Mouse (Mus musculus): ENCODE results near the gene Ppp2r5d. TPM values are rescaled to one million over a fixed set of nuclear protein-coding genes. Genes with fewer than 3 reads are reported as not detected.

Ppp2r5d gene
- 24.4 to 34.6 TPM (median 30.2 TPM) in 3 replicates for total RNA-seq (2017)

DNA sequence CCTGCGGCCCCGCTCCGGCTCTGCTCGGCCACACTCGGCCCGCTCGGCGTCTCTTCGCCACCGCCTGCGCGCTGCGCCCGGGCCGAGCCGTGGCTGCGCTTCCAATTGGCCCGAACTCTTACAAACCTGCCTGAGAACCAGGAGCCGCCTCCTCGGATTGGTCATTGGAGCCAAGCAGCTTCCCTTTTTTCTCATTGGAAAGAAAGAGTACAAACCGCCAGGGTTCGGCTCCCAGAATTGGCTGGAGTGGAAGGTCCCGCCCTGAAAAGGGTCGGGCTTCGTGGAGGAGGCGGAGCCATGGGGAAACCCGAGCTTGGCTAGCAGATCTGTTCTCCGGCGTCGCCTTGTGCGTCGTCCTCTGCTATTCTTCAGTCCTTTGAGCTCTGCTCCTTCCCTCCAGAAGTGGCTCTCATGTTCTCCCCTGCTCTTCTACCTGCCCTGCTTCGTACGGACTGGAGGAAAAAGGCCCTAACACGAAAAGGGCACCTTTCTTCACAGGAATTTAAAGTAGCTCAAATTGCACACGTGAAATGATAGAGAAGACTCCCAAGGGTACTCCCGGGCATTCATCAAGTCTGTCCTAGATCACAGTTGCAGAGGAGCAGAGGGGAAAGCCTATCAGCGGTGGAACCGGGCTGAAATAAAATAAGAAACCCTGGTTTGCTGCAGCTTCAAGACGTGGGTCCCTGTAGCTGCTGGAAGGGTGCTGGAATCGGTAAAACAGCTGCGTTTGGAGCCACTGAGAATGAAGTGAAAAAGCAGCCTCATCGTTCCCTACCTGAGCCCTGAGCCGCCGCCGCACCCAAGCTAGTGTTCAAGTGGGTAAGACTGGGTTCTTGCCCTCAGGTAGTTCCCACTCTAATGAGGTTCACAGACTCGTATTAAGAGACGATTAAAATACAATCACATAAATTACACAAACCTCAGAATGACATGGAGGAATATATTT, at the start of gene Ppp2r5d:
TSS of gene Ppp2r5d (minus strand) at position 225 of the 949 bp plus-strand sequence.
- peak; percentile 98 for ATAC-seq (replicated peaks; ENCODE audit: insufficient number of reproducible peaks, low FRiP score, low TSS enrichment, poor library complexity, severe bottlenecking)

DNA sequence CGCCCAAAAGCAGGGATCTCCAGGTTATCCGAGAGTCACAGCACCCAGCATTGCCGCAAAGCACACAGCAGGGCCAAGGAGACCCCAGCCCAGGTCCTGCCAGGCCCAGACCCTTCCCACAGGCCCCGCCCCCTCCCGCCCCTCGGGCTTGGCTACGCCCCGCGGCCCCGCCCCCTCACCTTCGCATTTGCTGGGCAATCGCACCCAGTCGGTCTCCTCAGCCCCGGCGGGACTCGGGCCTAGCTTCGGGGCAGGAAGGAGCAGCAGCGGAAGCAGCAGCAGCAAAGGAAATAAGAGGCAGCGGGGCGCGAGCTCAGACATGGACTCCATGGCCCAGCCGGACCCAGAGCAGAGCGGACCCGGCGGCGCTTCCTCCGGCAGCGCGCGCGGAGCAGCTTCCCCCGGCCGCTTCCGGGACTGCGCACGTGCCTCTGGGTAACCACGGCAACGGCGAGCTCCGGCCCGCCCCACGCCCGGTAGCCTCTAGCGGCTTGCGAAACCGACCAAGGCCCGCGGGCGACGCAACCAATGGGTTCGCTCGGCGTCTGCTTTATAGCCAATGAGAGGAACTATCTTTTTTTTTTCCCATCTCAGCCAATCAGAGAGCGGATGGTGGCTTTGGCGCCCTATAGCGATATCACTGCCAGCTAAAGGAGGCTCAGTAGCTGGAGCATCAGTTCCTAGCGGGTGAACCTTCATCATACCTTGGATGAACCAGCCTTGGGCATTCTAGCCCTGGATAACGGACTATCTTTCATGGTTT, 47.1 kb upstream of the Ppp2r5d start, which contains the start of gene Cnpy3:
TSS of gene Cnpy3 (minus strand) at position 421 of the 763 bp plus-strand sequence.
- ATAC-seq (replicated peaks; ENCODE audit: insufficient number of reproducible peaks, low FRiP score, low TSS enrichment, poor library complexity, severe bottlenecking): peak; percentile 91

DNA sequence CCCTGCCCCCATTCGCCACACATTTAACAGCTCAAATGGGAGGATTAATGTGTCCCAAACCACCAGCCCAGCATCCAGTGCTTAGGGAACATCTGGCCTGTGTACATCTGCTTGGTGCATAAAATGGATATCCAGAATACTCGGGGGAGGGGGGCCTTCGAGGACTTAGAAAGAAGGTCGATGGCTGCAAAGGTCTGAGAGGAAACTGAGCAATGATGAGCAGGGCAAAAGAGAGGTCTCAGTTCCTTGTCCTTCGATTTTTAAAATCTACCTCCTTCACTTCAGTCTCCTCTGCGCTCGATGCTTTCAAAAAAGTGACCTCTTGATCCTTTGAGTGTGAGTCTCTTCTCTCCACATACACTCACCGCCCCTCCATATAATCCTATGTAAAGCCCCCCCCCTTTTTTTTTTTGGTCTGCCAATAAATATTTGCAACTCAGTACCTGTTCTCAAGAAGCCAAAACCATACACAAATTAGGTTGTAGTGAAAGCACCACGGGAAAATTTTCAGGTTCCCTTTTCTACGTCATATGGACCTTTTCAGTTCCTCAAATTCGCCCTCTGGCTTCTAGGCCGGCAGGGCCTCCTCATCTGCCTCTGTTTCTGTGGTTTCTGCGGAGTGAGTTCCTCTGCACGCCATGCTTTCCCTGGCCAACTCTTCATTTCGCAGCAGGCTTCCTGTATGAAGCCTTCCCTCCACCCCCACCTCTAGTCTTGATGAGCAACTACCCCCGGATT, 46.3 kb upstream of the Ppp2r5d start:
- ATAC-seq (replicated peaks; ENCODE audit: insufficient number of reproducible peaks, low FRiP score, low TSS enrichment, poor library complexity, severe bottlenecking): peak; percentile 83

DNA sequence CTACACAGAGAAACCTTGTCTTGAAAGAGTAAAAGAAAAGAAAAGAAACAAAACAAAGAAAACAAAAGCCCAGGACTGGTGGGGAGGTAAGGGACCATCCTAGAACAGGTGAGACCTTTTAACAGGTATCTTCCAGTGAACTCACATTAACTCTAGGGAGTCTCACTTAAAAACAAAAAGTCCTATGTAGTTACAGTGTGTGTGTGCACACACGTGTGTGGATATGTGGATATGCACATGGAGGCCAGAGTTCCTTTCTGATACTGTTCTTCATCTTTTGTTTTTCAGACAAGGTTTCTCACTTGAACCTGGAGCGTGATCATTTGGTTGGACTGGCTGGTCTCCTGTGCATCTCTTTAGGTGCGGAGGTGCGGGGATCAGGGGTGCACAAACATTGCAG, 45.7 kb upstream of the Ppp2r5d start:
- no peak for ATAC-seq (replicated peaks; ENCODE audit: insufficient number of reproducible peaks, low FRiP score, low TSS enrichment, poor library complexity, severe bottlenecking)

DNA sequence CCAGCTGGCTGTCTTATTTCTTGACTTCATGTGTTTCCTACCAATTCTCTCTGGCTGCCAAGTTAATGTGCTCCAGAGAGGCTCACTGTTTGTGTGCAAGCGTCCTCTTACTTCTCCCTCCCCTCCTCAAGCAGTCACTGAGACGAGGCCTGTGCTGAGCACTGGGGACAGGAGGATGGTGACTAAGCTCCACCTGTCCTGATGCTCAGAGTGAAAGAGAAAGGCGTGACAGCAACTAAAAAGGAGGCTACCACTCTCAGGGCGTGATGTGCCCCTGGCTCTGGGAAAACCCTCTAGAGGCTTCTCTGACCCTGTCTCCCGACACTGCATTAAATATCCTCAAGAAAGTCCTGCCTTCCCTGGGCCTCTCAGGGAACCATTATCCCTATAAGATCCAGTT, 44.4 kb upstream of the Ppp2r5d start:
- ATAC-seq (replicated peaks; ENCODE audit: insufficient number of reproducible peaks, low FRiP score, low TSS enrichment, poor library complexity, severe bottlenecking): no peak

DNA sequence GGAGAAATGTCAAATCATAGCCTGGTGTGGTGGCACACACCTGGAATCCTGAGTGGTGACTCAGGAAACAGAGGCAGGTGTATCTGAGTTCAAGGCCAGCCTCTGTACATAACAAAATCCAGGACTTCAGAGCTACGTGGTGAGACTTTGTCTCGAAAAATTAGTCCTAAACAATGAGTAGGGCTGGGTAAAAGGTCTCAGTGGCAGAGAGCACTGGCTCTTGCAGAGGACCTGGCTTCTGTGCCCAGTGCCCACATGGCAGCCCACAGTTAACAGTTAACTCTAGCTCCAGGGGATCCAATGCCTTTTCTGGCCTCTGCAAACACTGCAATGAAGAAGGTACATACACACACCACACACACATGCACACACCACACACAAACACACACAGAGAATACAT, 42.9 kb upstream of the Ppp2r5d start:
- no peak for ATAC-seq (replicated peaks; ENCODE audit: insufficient number of reproducible peaks, low FRiP score, low TSS enrichment, poor library complexity, severe bottlenecking)

DNA sequence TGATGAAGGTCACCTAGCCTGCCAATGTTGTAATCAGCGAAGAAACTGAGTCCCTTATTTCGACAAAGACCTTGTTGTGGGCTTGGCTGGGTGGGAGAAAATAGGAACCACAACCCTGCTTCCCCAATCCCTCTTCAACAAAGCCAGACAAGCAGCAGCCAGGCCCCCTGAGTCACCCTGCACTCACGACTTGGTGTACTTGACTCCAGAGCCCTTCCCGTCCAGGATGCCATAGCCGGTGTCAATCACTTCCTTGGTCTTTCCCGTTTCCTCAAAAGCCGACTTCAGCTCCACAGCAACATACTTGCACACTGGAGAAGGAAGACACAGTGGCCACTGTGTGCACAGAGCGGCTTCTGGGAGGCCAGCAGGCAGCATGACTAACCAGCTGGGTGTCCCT, 42.3 kb upstream of the Ppp2r5d start:
- no peak for ATAC-seq (replicated peaks; ENCODE audit: insufficient number of reproducible peaks, low FRiP score, low TSS enrichment, poor library complexity, severe bottlenecking)

DNA sequence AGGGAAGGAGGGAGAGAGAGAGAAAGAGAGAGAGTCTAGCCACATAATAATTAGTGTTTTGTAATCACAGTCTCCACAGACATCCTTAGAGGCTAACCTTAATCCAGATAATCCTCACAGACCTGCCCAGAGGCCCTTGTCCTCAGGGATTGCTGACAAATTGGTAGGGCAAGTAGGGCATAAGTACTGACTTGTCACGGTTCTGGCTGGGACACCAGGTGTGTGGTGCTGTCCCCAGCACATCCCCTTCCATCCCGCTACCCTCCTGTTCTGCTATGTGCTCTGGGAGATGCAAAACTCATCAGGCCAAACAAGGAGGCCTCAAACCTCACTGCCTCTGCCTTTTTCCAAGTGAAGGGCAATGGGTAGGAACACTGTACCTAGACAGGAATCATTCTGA, 40.6 kb upstream of the Ppp2r5d start:
- ATAC-seq (replicated peaks; ENCODE audit: insufficient number of reproducible peaks, low FRiP score, low TSS enrichment, poor library complexity, severe bottlenecking): no peak

DNA sequence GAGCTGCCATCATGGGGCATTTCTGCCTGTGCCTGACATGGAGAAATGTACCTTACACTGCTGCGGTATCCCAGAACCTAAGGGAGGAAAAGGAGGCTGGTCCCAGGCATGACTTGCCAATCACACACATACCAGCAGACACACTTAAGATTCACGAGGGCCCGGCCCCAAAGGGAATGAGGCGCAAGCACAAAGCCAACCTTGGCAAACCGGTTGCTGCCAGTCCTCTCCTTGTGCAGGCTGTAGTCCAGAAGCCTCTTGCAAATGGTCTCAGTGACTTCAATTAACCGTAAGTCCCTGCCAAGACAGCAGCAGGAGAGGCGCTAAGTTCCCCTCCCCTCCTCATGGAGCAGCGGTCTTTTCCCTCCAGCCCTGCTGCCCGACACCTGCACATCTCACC, 38.1 kb upstream of the Ppp2r5d start:
- no peak for ATAC-seq (replicated peaks; ENCODE audit: insufficient number of reproducible peaks, low FRiP score, low TSS enrichment, poor library complexity, severe bottlenecking)

DNA sequence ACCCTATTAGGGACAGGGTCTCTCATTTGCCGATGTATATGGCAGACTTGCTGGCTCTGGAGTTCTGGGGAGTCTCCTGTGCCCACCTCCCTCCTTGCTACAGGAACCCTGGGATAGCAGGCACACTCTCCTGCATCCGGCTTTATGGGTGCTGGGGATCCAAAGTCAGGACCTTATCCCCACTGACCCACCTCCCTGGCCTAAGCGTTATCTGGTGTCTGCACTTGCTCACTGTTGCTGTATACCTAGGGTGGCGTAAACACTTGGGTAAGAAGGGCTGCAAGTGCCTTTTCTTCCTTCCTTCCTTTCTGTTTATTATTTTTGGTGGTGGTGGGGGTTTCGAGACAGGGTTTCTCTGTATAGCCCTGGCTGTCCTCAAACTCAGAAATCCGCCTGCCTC, 36.4 kb upstream of the Ppp2r5d start:
- ATAC-seq (replicated peaks; ENCODE audit: insufficient number of reproducible peaks, low FRiP score, low TSS enrichment, poor library complexity, severe bottlenecking): no peak

DNA sequence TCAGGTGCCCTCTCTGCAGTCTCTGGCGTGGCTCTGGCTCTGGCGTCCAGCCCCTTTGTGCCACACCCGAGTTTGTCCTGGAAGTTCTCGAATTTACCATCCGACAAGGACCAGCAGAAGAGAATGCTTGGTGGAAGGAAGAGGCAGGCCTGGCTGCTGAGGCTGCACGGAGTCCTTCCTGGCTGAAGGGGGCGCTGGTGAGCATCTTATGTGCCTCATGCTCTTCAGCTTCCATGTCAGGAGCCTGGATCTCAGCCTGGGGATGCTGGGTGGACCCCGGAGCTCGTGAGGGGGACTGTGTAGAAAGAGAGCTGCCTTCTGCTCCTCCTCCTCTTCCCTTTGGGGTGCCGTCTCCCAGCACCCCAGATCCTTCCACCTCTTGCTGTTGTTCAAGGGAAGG, 31.2 kb upstream of the Ppp2r5d start:
- peak; percentile 59; the same call in 1 of the 2 replicates for ATAC-seq (replicated peaks; ENCODE audit: insufficient number of reproducible peaks, low FRiP score, low TSS enrichment, poor library complexity, severe bottlenecking)

DNA sequence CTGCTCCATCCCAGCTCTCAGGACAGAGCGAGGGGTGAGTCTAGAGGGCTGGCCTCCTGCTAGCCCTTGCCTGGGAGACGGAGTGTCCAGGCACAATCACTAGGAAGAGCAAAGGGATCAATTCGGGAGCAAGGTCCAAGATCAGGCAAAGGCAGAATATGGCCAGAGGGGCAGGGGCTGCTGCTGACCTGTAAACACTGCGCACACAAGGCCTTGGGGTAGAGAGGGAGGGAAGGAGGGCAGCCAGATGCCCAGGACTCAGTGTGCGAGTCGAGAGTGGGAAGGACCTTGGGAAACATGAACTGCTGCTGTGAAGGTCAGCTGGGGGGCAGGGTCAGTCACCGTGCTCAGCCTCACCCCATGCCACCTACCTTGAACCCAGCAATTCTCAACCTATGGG, 30.4 kb upstream of the Ppp2r5d start:
- ATAC-seq (replicated peaks; ENCODE audit: insufficient number of reproducible peaks, low FRiP score, low TSS enrichment, poor library complexity, severe bottlenecking): no peak

DNA sequence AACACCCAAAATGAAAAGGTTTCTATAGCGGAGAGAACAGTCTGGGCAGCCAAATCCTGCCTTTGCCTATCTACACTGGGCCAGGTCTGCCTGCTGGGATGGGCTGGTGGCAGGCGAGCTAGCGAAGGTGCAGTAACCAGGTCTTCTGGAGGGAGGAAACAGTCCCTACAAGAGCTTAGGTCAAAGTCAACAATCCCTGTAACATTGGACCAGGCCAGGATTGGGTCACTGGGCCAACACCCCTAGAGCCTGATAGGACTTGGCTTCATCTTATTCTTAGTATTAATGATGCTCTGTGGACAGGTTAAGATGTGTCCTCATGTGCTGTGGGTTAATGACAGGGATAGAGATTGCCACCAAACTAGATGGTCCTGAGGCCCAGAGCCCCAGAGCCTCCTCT, 29.1 kb upstream of the Ppp2r5d start:
- no peak for ATAC-seq (replicated peaks; ENCODE audit: insufficient number of reproducible peaks, low FRiP score, low TSS enrichment, poor library complexity, severe bottlenecking)

DNA sequence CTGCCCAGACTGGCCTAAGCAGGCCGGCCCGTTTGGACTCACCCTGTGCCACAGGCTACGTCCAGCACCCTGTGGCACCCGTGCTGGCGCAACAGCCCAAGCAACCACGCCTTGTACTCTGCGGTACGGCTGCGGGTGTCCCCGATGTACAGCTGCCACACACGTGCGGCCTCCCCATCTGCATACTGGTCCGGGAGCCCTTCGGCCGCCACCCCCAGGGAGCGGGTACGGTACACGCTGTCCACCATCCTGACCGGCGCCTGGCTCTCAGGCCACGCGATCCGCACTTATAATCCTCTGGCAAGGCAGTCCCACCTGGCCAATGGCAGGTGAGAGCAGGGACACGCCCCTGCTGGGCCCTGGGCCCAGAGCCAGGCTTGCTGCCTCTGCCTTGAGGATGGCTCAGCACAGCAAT, 24.0 kb upstream of the Ppp2r5d start, which contains the start of gene Gnmt:
TSS of gene Gnmt (minus strand) at position 265 of the 415 bp plus-strand sequence.
- no peak; the same call in 1 of the 2 replicates for ATAC-seq (replicated peaks; ENCODE audit: insufficient number of reproducible peaks, low FRiP score, low TSS enrichment, poor library complexity, severe bottlenecking)

DNA sequence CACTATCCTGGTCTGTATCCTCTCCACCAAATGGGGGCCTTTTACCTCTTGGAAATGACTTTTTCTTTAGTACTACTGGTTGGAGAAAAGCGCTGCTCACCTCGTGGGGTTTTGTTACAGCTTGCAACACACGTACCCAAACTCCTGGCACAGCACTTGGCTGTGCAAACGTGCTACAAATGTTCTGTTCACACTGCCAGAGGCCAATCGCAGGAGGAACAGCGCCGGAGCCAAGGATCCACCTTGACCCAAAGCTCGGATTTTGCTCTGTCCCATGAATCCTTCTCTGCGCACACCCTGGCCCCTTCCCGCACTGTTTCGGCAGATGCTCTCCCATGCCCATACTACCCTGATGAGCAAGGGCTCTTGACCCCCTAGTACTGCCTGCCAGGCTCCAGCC, 23.6 kb upstream of the Ppp2r5d start:
- no peak for ATAC-seq (replicated peaks; ENCODE audit: insufficient number of reproducible peaks, low FRiP score, low TSS enrichment, poor library complexity, severe bottlenecking)

DNA sequence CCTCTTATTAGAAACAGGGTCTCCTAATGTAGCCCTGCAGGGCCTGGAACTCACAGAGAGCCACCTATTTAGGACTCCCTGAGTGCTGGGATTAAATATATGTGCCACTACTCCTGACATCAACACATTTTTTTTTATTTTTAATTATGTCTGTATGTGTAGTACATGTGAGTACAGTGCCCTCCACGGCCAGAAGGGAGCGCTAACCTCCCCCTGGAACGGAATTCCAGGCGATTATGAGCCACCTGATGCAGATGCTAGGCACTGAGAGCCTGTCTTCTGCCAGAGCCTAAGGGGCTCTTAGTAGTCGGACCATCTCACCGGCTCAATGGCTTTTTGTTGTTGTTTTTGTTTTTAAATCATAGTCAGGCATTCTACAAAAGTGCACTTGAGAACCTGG, 23.1 kb upstream of the Ppp2r5d start:
- no peak for ATAC-seq (replicated peaks; ENCODE audit: insufficient number of reproducible peaks, low FRiP score, low TSS enrichment, poor library complexity, severe bottlenecking)

DNA sequence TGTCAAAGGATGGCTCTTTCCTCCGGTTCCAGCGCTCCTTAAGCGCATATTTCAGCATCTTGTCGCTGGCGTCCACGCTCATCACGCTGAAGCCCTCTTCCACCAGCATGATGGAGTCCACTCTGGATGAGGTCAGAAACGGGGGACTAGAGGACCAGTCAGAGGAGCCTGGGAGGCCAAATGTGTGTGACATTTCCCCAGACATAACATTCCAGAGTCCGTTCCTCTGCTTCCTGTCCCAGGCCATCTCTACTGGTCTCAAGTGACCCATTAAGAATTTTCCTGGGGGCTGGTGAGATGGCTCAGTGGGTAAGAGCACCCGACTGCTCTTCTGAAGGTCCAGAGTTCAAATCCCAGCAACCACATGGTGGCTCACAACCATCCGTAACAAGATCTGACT, 22.4 kb upstream of the Ppp2r5d start:
- ATAC-seq (replicated peaks; ENCODE audit: insufficient number of reproducible peaks, low FRiP score, low TSS enrichment, poor library complexity, severe bottlenecking): no peak

DNA sequence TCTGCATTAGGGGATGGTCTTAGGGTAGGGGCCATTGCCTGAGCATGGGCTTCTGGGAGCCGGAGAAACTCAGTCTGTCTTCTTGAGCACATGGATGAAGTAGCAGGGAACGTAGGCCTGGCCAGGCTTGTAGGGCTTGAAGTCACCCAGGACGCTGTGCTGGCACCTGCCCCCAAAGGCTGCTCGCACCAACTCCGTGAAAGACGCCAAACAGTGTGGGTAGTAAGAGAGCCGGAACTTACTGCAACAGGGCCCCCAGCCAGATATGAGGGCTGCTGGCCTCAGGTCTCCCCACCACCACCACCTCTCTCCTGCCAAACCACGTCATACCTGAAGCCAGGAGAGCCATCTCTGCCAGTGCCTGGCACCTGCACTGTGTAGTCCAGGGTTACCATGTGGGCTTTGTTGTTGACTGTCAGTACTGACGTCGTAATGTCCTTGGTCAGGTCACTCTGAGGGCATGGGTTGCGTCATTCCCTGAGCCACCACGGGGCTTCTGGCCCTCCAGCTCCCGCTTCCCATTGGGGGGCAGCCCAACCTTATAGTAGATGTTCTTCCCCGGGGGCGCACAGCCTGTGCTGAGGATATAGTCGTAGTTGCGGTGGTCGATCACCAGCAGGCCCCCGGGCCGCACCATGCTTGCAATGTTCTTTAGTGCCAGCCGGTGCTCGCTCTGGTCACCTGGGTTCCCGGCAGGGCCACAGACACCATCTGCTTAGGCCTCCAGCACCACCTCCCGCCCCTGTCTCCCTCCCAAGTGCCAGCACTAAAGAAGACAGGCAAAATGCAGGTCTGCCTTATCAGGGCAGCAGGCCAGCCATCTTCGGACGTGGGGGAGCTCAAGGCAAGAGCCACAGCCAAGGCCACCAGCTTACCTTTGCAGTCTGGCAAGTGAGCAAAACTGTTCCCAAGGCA, 21.1 kb upstream of the Ppp2r5d start:
- no peak for ATAC-seq (replicated peaks; ENCODE audit: insufficient number of reproducible peaks, low FRiP score, low TSS enrichment, poor library complexity, severe bottlenecking)

Data from monocyte, adult 5-6 weeks (primary cell).